Mouse (Mus musculus): ENCODE results near the gene Rnf41. TPM values are rescaled to one million over a fixed set of nuclear protein-coding genes. Genes with fewer than 3 reads are reported as not detected.
A peak's percentile ranks its signal among the peaks of the same experiment; 100 is the strongest.

Gene Rnf41
- polyA plus RNA-seq, 1 experiment from 2014 or later = 64.5 TPM

DNA sequence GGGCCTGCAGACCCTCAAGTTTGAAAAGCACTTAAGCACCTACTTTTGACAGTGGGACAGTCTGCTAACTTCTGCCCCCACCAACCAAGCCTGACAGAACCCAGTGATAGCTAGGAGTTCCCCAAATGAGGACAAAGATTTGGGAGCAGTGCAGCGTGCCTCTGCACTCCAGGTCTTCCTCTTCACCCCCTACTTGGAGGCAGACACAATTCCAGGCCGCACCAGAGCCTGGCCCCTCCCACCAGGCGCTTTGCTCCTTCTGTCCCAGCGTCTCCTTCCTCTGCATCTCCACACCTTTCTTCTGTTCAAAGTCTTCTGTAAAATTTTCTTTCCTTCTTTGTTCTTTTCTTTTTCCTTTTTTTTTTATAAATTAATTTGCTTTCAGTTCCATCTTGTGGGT, 78.3 kb downstream of the Rnf41 start:
- H3K27ac ChIP-seq (ENCODE audit: low read depth, low read length) = no peak overlapping the region
- H3K36me3 ChIP-seq (ENCODE audit: control insufficient read depth, insufficient read depth, low read length) = peaks cover 64% of the 10 kb centered on the region
- ATAC-seq (ENCODE audit: low read depth) = no peak
- no peaks in the 10 kb centered on the region for H3K27me3 ChIP-seq (ENCODE audit: control insufficient read depth, insufficient read depth, low read length)
- WGBS = 67% methylated on average over 4 of the region's 4 CpGs
- no peak overlapping the region for H3K4me3 ChIP-seq (ENCODE audit: low read depth, low read length)
- peaks cover 19% of the 10 kb centered on the region for H3K4me1 ChIP-seq (ENCODE audit: control insufficient read depth, insufficient read depth, low read length)
- H3K9ac ChIP-seq (replicated peaks; ENCODE audit: low read depth, low read length) = 0 out of 2 replicates have a peak overlapping the region, but pooled peaks have one; percentile 8
- H3K9me3 ChIP-seq (ENCODE audit: control insufficient read depth, low read length) = no peaks in the 10 kb centered on the region
- H3K4me2 ChIP-seq (ENCODE audit: low read depth, low read length) = no peak overlapping the region

DNA sequence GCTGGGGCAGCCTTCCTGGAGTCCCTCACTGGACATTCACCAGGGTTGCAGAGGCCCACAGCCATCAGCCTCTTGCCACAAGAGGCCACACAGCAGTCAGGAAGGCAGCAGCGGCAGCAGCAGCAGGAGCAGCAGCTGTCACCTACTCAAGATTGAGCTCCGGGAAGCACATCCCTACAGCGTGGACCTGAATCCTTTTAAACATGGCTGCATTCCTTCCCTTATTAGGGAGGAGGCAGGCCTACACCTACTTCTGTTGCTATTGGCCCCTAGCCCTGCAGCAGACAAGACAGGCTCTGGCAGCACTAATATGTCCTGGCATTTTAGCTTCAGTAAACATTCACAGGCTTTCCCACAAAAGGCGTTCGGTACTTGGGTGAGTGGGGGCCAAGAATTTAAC, 78.8 kb downstream of the Rnf41 start:
- Histone ChIP-seq H3K4me1 (ENCODE audit: control insufficient read depth, insufficient read depth, low read length) (peaks cover 24% of the 10 kb centered on the region), H3K9me3 (ENCODE audit: control insufficient read depth, low read length) (no peaks in the 10 kb centered on the region), H3K36me3 (ENCODE audit: control insufficient read depth, insufficient read depth, low read length) (peaks cover 60% of the 10 kb centered on the region), H3K4me2 (ENCODE audit: low read depth, low read length) (no peak overlapping the region), H3K27ac (ENCODE audit: low read depth, low read length) (no peak overlapping the region), H3K4me3 (ENCODE audit: low read depth, low read length) (no peak overlapping the region), H3K9ac (replicated peaks; ENCODE audit: low read depth, low read length) (0 out of 2 replicates have a peak overlapping the region, but pooled peaks have one; percentile 8), H3K27me3 (ENCODE audit: control insufficient read depth, insufficient read depth, low read length) (no peaks in the 10 kb centered on the region)
- ATAC-seq (ENCODE audit: low read depth) = no peak
- 73% methylated on average over 5 of the region's 5 CpGs for WGBS

DNA sequence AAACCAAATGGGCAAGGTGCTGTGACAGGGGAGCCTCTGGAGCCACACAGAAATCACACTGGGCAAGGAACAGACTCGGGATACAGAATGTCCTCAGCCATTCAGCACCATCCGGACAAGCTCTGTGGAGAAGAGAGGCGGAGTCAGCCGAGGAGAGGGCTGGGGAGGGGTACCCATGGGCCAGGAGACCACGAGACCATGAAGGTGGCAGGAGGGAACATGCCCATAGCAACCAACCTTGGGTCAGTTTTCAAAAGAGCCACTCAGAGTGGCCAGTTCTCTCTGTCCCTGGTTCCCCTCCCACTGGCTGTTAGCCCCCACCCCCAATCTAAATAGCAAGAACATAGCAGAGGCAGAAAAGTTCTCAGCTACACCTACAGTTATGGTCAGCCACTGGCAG, 79.5 kb downstream of the Rnf41 start:
- Histone ChIP-seq H3K9me3 (ENCODE audit: control insufficient read depth, low read length) (no peaks in the 10 kb centered on the region), H3K27ac (ENCODE audit: low read depth, low read length) (peak overlapping the region; percentile 44; the same call in 1 of the 2 replicates), H3K36me3 (ENCODE audit: control insufficient read depth, insufficient read depth, low read length) (peaks cover 54% of the 10 kb centered on the region), H3K9ac (replicated peaks; ENCODE audit: low read depth, low read length) (no peak overlapping the region), H3K4me2 (ENCODE audit: low read depth, low read length) (peak overlapping the region; percentile 82; the same call in 1 of the 2 replicates), H3K4me1 (ENCODE audit: control insufficient read depth, insufficient read depth, low read length) (peaks cover 24% of the 10 kb centered on the region), H3K4me3 (ENCODE audit: low read depth, low read length) (no peak overlapping the region), H3K27me3 (ENCODE audit: control insufficient read depth, insufficient read depth, low read length) (no peaks in the 10 kb centered on the region)
- ATAC-seq (ENCODE audit: low read depth) = no peak
- WGBS = 47% methylated on average over 5 of the region's 5 CpGs

Small RNA genes within 50 kb of the gene (microRNA-seq; reads per million reads assigned to microRNA genes)
- gene Gm25361 = not detected
- gene Gm26308 = not detected
- gene Mir6914 = not detected
- gene Mir6915 = not detected
- gene Mir8105 = not detected

Other genes starting within 250 kb of the Rnf41 start
- 4.7 and 7.6 TPM in 2 replicates for gene Rbms2, start 231.4 kb upstream of the Rnf41 start, polyA plus RNA-seq (2014; fragmentation: Nextera tagmentation; extraction: Ambion mirVana)
- gene Gls2, start 217.2 kb upstream of the Rnf41 start, polyA plus RNA-seq (2014; fragmentation: Nextera tagmentation; extraction: Ambion mirVana) = 2.0 and 2.8 TPM in 2 replicates
- 20.9 and 22.3 TPM in 2 replicates for gene Spryd4, start 199.8 kb upstream of the Rnf41 start, polyA plus RNA-seq (2014; fragmentation: Nextera tagmentation; extraction: Ambion mirVana)
- not detected in 2 replicates for gene Mip, start 185.8 kb upstream of the Rnf41 start, polyA plus RNA-seq (2014; fragmentation: Nextera tagmentation; extraction: Ambion mirVana)
- gene Timeless, start 179.6 kb upstream of the Rnf41 start, polyA plus RNA-seq (2014; fragmentation: Nextera tagmentation; extraction: Ambion mirVana) = 14.6 and 19.1 TPM in 2 replicates
- not detected in 2 replicates for gene Apon, start 157.6 kb upstream of the Rnf41 start, polyA plus RNA-seq (2014; fragmentation: Nextera tagmentation; extraction: Ambion mirVana)
- gene Apof, start 143.0 kb upstream of the Rnf41 start, polyA plus RNA-seq (2014; fragmentation: Nextera tagmentation; extraction: Ambion mirVana) = not detected in 2 replicates
- gene Stat2, start 141.1 kb upstream of the Rnf41 start, polyA plus RNA-seq (2014; fragmentation: Nextera tagmentation; extraction: Ambion mirVana) = 21.0 and 23.1 TPM in 2 replicates
- 0.18 and 0.29 TPM in 2 replicates for gene Il23a, start 112.9 kb upstream of the Rnf41 start, polyA plus RNA-seq (2014; fragmentation: Nextera tagmentation; extraction: Ambion mirVana)
- gene Pan2, start 108.3 kb upstream of the Rnf41 start, polyA plus RNA-seq (2014; fragmentation: Nextera tagmentation; extraction: Ambion mirVana) = 19.0 and 21.4 TPM in 2 replicates
- 194 and 198 TPM in 2 replicates for gene Cnpy2, start 89.2 kb upstream of the Rnf41 start, polyA plus RNA-seq (2014; fragmentation: Nextera tagmentation; extraction: Ambion mirVana)
- 281 and 297 TPM in 2 replicates for gene Cs, start 73.9 kb upstream of the Rnf41 start, polyA plus RNA-seq (2014; fragmentation: Nextera tagmentation; extraction: Ambion mirVana)
- gene Coq10a, start 42.7 kb upstream of the Rnf41 start, polyA plus RNA-seq (2014; fragmentation: Nextera tagmentation; extraction: Ambion mirVana) = 51.3 and 52.7 TPM in 2 replicates
- gene Ankrd52, start 34.5 kb upstream of the Rnf41 start, polyA plus RNA-seq (2014; fragmentation: Nextera tagmentation; extraction: Ambion mirVana) = 11.6 and 14.0 TPM in 2 replicates
- gene Slc39a5, start 10.4 kb upstream of the Rnf41 start, polyA plus RNA-seq (2014; fragmentation: Nextera tagmentation; extraction: Ambion mirVana) = 0.44 TPM in 1 of 2 replicates, not detected in the other
- gene Nabp2, start 165 bp upstream of the Rnf41 start, polyA plus RNA-seq (2014; fragmentation: Nextera tagmentation; extraction: Ambion mirVana) = 131 and 140 TPM in 2 replicates
- 179 and 205 TPM in 2 replicates for gene Smarcc2, start 47.6 kb downstream of the Rnf41 start, polyA plus RNA-seq (2014; fragmentation: Nextera tagmentation; extraction: Ambion mirVana)
- gene Myl6, start 82.5 kb downstream of the Rnf41 start, polyA plus RNA-seq (2014; fragmentation: Nextera tagmentation; extraction: Ambion mirVana) = 831 and 835 TPM in 2 replicates
- 6.4 and 8.9 TPM in 2 replicates for gene Myl6b, start 87.0 kb downstream of the Rnf41 start, polyA plus RNA-seq (2014; fragmentation: Nextera tagmentation; extraction: Ambion mirVana)
- 10.0 and 25.9 TPM in 2 replicates for gene Esyt1, start 114.2 kb downstream of the Rnf41 start, polyA plus RNA-seq (2014; fragmentation: Nextera tagmentation; extraction: Ambion mirVana)
- 11.7 and 18.1 TPM in 2 replicates for gene Zc3h10, start 136.1 kb downstream of the Rnf41 start, polyA plus RNA-seq (2014; fragmentation: Nextera tagmentation; extraction: Ambion mirVana)
- gene Rpl41, start 137.6 kb downstream of the Rnf41 start, polyA plus RNA-seq (2014; fragmentation: Nextera tagmentation; extraction: Ambion mirVana) = 2,344 and 2,479 TPM in 2 replicates
- 127 and 132 TPM in 2 replicates for gene Pa2g4, start 154.3 kb downstream of the Rnf41 start, polyA plus RNA-seq (2014; fragmentation: Nextera tagmentation; extraction: Ambion mirVana)
- gene Erbb3, start 178.0 kb downstream of the Rnf41 start, polyA plus RNA-seq (2014; fragmentation: Nextera tagmentation; extraction: Ambion mirVana) = 1.4 and 6.0 TPM in 2 replicates
- 454 and 493 TPM in 2 replicates for gene Rps26, start 215.1 kb downstream of the Rnf41 start, polyA plus RNA-seq (2014; fragmentation: Nextera tagmentation; extraction: Ambion mirVana)
- 20.3 and 22.9 TPM in 2 replicates for gene Ikzf4, start 234.3 kb downstream of the Rnf41 start, polyA plus RNA-seq (2014; fragmentation: Nextera tagmentation; extraction: Ambion mirVana)

All from neural tube, embryonic 14.5 days (tissue).